Mouse (Mus musculus) small intestine, adult 2 months (tissue): Measurements from ENCODE around the gene Fam241b.

ENCODE experiments used
- CTCF ChIP-seq: fragments of 200-500 bp; IDR thresholded peaks from 2 replicates; pipeline ENCODE4 v1.5.1; 2012; ENCODE audit warnings: low read depth, mild to moderate bottlenecking, control low read depth, inconsistent platforms, low read length, moderate library complexity, mixed read lengths; ENCODE audit not compliant: insufficient replicate concordance, insufficient read length; ENCODE audit errors: extremely low read depth
- POLR2A ChIP-seq: fragments of 200-500 bp; IDR thresholded peaks from 2 replicates; pipeline ENCODE4 v1.6.1; 2012; ENCODE audit warnings: low read depth, mild to moderate bottlenecking, control low read depth, inconsistent platforms, low read length, moderate library complexity

GRCm38 (mm10) chr10:62086826-62087225, 56.9 kb downstream of the Fam241b start:
- no peak for TF ChIP-seq CTCF
- TF ChIP-seq POLR2A, result no peak
